Mouse (Mus musculus) megakaryocyte, embryonic 14.5 days (primary cell): ENCODE results near the gene Dscaml1.

Source experiments
- FLI1 ChIP-seq: IDR thresholded peaks from 2 replicates; pipeline ENCODE4 v1.6.1; 2012; ENCODE audit warnings: low read length, inconsistent platforms, mixed read lengths
- GATA1 ChIP-seq: IDR thresholded peaks from 3 replicates; pipeline ENCODE4 v1.6.1; 2012; ENCODE audit warnings: mixed read lengths, low read length, inconsistent platforms, borderline replicate concordance

DNA sequence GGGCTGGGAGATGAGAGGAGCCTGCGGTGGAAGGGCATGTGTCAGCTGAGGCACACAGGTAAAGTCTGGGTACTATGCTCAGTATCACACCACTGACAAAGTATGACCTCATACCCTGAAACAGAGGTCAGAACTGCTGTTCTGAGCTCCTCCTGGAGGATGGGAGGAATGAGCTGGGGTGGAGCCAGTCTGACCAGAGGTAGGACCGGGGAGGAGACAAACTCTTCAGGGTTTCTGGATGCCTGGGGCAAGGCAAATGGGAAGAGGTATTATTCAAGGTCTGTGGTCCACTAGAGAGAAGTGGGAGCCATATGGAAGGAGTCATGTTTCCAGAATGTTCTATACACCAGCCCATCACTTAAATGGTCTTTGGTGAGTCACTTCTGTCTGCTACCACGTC lies 15.3 kb upstream of the Dscaml1 start:
- no peak for TF ChIP-seq GATA1
- no peak for TF ChIP-seq FLI1
